Mouse (Mus musculus) MN1 (cell line): ENCODE data around the gene Arhgap27.
A peak's percentile ranks its signal among the peaks of the same experiment; 100 is the strongest.
"Not testable (repeated sequence)": the region's sequence is repeated elsewhere in the genome, so short reads cannot be mapped to it uniquely, and the experiment has no call there.

Experiments
- DNase-seq: peaks from one replicate; pipeline ENCODE4 v3.0.0-alpha.2; 2016; ENCODE audit warnings: low spot score

Arhgap27 gene

DNA sequence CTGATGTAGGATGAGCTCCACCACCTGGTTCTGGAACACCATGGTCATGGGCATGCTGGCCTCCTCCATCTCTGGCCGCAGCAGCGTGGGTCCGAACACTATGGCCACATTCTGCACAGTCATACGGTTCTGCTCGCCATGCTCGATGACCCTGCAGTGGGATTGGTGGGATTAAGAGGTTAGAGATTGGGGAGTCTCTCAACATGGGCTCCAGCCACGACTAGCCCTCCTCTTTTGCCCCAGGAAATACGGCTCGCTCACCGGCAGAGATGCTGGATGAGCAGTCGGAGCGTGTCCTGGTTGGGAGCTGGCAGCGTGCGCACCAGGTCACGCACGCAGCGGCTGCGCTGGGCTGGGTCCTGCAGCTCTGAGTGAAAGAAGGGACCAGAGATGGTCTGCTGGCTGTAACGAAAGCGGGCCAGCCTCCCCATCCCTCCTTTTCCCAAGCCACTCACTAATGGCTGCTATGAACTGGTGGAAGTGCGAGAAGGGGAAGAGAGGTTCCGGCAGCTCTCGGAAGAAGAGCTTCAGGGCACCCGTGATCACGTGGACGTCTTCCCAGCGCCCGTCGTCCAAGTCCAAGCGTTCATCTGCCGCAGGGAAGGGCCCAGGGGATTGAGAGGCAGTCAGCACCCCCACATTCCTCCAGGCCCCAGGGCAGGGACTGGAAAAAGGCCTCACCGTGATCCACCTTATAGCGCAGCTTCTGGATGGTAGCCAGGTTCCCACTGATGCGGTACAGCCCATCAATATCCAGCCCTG, 30.4 kb downstream of the Arhgap27 start:
- DNase-seq: no peak

DNA sequence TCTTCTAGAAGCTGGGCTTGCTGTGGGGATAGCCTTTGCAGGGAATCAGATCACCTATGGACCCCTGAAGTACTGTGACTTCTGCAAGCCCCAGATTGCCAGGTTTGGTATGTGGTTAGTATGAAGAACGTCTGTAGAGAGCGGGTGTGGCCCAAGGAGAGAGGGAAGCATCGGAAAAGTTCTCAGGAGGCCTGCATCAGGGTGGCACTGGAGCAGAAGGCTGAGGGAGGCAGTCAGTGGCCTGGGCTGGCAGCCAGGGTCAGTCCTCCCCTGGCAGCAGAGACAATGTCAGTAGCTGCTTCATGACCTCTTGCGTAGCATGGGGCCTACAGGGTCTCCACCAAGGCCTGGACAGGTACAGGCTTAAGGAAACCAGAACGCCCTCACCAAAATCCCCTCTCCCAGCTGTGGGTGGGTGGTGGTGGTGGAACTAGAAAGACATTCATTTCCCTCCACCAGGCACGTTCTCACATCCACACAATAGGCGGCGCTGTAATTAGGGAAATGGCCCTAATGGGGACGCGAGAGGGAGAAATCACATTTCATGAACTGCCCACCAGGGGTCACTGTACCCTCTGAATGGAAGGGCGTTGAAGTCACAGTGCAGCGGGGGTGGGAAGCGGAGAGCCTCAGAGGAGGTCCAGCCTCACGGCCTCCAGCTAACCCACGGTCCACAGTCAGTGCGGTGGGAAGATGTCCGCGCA, 31.2 kb downstream of the Arhgap27 start:
- DNase-seq: peak; percentile 80

DNA sequence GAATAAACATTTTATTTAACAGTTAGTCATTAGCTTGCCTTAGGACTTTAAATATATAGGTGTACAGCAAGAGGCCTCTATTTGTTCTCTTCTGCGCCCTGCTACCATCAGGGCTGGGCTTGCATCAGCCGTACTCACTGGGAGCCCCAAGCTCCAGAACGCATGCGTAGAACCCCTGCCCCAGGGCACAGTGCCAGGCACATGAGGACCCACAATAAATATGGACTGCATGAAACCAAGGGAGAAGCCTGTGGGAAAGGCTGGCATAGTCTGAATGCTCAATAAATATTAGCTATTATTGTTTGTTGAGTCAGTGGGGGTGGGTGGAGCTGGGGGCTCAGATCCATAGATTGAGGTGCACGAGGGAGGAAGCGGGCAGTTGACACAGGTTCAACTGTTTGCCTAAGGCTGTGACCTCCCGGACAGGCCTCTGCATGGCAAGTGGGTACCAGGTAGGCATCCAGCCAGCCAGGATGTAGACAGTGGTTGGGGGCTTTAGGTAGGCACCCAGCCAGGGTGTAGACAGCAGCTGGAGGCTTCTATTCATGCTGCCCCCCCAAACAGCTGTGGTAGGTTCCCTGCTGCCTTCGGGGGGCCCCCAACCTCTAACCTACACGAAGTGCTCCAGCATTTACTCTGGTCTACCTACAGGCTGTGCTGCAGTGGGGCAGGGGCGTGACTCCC, 31.8 kb downstream of the Arhgap27 start:
- DNase-seq: no peak

- no peak for DNase-seq
These were observed 32.7 kb downstream of the Arhgap27 start for GRCm38 (mm10) chr11:103330651-103331319.

- peak; percentile 72 for DNase-seq
These were observed 36.5 kb downstream of the Arhgap27 start for GRCm38 (mm10) chr11:103326950-103327349.

GRCm38 (mm10) chr11:103325172-103325571, 38.3 kb downstream of the Arhgap27 start:
- peak; percentile 72 for DNase-seq

GRCm38 (mm10) chr11:103324723-103325122, 38.8 kb downstream of the Arhgap27 start:
- no peak for DNase-seq

DNA sequence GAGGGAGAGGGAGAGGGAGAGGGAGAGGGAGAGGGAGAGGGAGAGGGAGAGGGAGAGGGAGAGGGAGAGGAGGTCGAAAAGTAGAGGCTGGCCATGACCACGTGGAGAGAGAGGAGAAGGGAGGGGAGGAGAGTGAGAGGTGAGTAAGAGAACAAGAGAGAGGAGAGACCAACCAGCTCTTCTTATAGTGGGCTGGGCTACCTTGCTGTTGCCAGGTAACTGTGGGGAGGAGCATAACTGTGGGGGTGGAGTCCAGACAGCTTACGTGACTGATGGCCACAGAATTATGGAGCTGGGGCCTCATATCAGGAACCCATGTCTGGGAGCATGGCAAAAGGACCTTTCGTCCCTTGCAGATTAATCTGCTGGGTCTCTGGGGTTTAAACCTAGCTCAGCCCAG, 40.7 kb downstream of the Arhgap27 start:
- not testable (repeated sequence) for DNase-seq

DNA sequence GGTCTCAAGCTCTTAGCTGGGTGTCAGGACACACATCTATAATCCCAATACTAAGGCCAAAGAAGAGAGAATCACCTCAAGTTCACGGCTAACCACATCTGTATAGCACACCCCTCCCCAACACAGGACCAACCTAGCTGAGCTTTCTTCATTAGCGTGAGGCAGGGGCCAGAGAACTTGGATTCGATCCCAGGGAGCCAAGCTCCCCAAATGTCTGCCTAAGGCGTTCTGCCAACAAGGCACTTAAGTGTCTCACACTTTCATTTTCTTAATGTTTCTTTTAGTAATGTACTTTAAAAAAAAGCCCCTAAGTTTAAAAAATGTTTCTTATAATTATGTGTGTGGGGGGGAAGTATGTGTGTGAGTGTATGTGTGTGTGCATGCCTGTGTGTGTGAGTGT, 42.8 kb downstream of the Arhgap27 start:
- peak; percentile 51 for DNase-seq

DNA sequence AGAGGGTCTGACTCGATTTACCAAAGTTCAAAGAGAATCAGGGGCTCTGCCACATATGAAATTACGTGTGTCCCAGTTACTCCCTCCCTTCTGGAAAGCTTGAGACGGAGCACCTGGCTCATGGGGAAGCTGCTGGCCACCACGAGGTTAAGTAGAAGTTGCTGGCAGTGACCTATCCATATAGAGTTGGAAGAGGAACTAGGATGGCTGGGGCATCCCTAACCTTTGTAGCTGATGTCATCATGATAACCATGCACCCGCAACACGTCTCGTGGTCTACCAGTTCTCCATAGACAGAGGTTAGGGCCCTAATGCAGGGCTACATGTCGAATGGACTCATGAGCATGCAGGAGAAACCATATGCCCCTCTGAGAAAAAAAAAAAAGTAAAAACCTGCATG, 43.3 kb downstream of the Arhgap27 start:
- DNase-seq: no peak

GRCm38 (mm10) chr11:103318042-103318441, 45.5 kb downstream of the Arhgap27 start:
- DNase-seq: no peak

- DNase-seq: no peak
These were observed 48.1 kb downstream of the Arhgap27 start for GRCm38 (mm10) chr11:103315379-103315778.

DNA sequence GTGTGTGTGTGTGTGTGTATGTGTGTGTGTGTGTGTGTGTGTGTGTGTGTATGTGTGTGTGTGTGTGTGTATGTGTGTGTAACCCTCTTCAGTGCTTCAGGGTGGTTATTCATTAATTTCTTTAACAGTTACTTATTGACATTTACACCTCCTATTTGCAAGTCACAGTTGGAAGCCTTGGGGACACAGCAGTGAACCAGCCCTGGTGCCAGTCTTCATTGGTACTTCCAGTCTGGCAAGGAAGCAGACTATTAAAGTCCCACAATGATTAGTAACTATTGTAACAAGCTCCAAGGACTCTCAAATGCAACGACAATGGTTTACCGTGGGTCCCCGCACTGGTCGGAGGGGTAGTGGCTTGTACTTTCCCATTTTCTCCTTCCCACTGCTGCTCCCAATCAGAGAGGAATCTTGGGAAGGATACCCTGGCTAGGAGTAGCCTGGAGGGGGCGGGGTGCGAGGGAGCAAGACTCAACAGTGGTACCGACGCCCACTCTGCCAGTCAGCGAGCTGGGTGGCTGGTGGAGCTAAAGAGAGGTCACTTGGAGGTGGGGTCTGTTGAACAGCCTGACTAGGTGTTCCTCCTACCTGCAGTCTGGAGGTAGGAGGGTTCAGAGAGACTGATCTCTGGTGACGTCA, 48.6 kb downstream of the Arhgap27 start:
- DNase-seq: no peak

- DNase-seq: no peak
These were observed 50.0 kb downstream of the Arhgap27 start for GRCm38 (mm10) chr11:103313542-103313941.

DNA sequence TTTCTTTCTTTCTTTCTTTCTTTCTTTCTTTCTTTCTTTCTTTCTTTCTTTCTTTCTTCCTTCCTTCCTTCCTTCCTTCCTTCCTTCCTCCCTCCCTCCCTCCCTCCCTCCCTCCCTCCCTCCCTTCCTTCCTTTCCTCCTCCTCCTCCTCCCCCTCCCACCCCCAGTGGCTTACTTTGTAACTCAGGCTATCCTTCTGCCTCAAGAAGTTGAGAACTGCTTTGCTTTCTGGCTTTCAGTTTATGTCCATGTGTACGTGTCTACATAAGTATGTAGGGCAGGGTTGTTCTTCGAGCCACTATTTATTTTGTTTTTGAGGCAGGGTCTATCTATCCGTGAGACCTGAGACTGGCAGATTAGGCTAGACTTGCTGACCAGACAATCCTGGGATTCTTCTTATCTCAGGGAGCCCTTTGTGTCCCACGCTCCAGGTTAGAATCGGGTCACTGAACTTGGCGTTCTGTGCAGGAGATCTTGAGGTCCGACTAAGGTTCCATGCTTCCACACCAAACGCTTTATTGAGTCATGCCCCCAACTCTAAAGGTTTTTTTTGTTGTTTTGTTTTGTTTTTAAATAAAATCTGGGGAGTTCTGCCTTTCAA, 50.7 kb downstream of the Arhgap27 start:
- no peak for DNase-seq

- peak; percentile 64 for DNase-seq
These were observed 51.4 kb downstream of the Arhgap27 start for GRCm38 (mm10) chr11:103311960-103312611.

- DNase-seq: no peak
These were observed 53.4 kb downstream of the Arhgap27 start for GRCm38 (mm10) chr11:103309956-103310574.

- DNase-seq: no peak
These were observed 55.6 kb downstream of the Arhgap27 start for GRCm38 (mm10) chr11:103307910-103308309.

GRCm38 (mm10) chr11:103304525-103304924, 59.0 kb downstream of the Arhgap27 start:
- DNase-seq: no peak

DNA sequence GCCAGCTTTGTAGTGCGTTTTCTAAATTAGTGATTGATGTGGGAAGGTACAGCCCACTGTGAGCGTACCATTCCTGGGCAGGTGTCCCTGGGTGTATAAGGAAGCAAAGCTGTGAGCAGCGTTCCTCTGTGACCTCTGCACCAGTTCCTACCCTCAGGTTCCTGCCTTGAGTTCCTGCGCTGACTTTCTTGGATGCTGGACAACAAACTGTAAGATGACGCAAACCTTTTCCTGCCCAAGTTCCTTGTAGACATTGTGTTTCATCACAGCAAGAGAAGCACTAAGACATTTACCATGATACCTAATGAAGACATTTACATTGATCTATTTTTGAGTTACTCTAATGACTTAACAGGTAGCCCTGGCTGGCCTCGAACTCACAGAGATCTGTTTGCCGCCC, 68.7 kb downstream of the Arhgap27 start:
- DNase-seq: no peak
